Mouse (Mus musculus) erythroid progenitor cell, adult 5-6 weeks (primary cell): ENCODE results near the gene Ly6g5c. TPM values are rescaled to one million over a fixed set of nuclear protein-coding genes. Genes with fewer than 3 reads are reported as not detected.
A peak's percentile ranks its signal among the peaks of the same experiment; 100 is the strongest.

Experiments used
- ATAC-seq: replicated peaks from 2 replicates; pipeline ENCODE4 v1.8.0; 2016; ENCODE audit warnings: moderate number of reproducible peaks, mild to moderate bottlenecking, moderate TSS enrichment, inconsistent platforms; ENCODE audit not compliant: poor library complexity, low FRiP score, severe bottlenecking
- total RNA-seq, 2 experiments: library from RNA; stranded (forward) in 1 of 2; stranded (reverse) in 1 of 2; fragments of 150-400 nt in 1 of 2; fragments of 186-747, 209-891 nt in 1 of 2; gene quantifications; 2 replicates each; pipeline versions ENCODE4 v1.2.3 to v1.2.4; 2015 to 2017; ENCODE audit warnings: low replicate concordance in 2 of 2

Gene Ly6g5c
- total RNA-seq, 2 experiments from 2014 or later: not detected

GRCm38 (mm10) chr17:35079778-35080177 is 28.3 kb upstream of the Ly6g5c start:
- ATAC-seq: peak; percentile 92

GRCm38 (mm10) chr17:35080248-35080647 is 27.8 kb upstream of the Ly6g5c start:
- peak; percentile 66 for ATAC-seq

GRCm38 (mm10) chr17:35080710-35081109 is 27.4 kb upstream of the Ly6g5c start:
- no peak for ATAC-seq

GRCm38 (mm10) chr17:35082841-35083576 is 25.1 kb upstream of the Ly6g5c start:
- ATAC-seq: no peak

GRCm38 (mm10) chr17:35083929-35084497 is 24.1 kb upstream of the Ly6g5c start:
- no peak for ATAC-seq

- no peak for ATAC-seq
Measured at GRCm38 (mm10) chr17:35085208-35085865, 22.7 kb upstream of the Ly6g5c start, which contains the start of gene Ly6g6f. Gene Ly6g6f (minus strand): TSS chr17:35085610.

- no peak for ATAC-seq
Measured at GRCm38 (mm10) chr17:35088151-35088550, 19.9 kb upstream of the Ly6g5c start.

- peak; percentile 92 for ATAC-seq
Measured at GRCm38 (mm10) chr17:35088825-35089644, 19.0 kb upstream of the Ly6g5c start, which contains the start of gene Abhd16a. Gene Abhd16a (plus strand): TSS chr17:35089263.

- peak; percentile 81 for ATAC-seq
Measured at GRCm38 (mm10) chr17:35090166-35090932, 17.7 kb upstream of the Ly6g5c start.

- no peak for ATAC-seq
Measured at GRCm38 (mm10) chr17:35092403-35093198, 15.5 kb upstream of the Ly6g5c start.

- ATAC-seq: no peak
Measured at GRCm38 (mm10) chr17:35094475-35095365, 13.4 kb upstream of the Ly6g5c start.

GRCm38 (mm10) chr17:35096597-35096996 is 11.5 kb upstream of the Ly6g5c start:
- no peak for ATAC-seq

GRCm38 (mm10) chr17:35097164-35097655 is 10.9 kb upstream of the Ly6g5c start:
- ATAC-seq: no peak

- ATAC-seq: no peak
Measured at GRCm38 (mm10) chr17:35100196-35100765, 7.8 kb upstream of the Ly6g5c start.

GRCm38 (mm10) chr17:35101161-35101560 is 6.9 kb upstream of the Ly6g5c start:
- ATAC-seq: no peak

GRCm38 (mm10) chr17:35102299-35102698 is 5.8 kb upstream of the Ly6g5c start:
- ATAC-seq: no peak

GRCm38 (mm10) chr17:35103221-35103690 is 4.8 kb upstream of the Ly6g5c start:
- ATAC-seq: no peak
